Mouse (Mus musculus) CH12.LX (cell line): ENCODE measurements around the gene Spaar.

Experiments used
- CTCF ChIP-seq, 2 experiments: IDR thresholded peaks in 1 of 2; conservative IDR thresholded peaks in 1 of 2; 2 replicates each; pipeline ENCODE4 v1.5.1; 2011 to 2012; ENCODE audit warnings: low read depth in 2 of 2, low read length in 2 of 2, improper control_type of control experiment in 1 of 2, inconsistent platforms in 1 of 2, mild to moderate bottlenecking in 1 of 2, moderate library complexity in 1 of 2
- EP300 ChIP-seq: IDR thresholded peaks from 2 replicates; pipeline ENCODE4 v1.6.1; 2011; ENCODE audit warnings: low read length, improper control_type of control experiment
- GABPA ChIP-seq: IDR thresholded peaks from 2 replicates; pipeline ENCODE4 v1.6.1; 2012; ENCODE audit warnings: low read depth, low read length, improper control_type of control experiment, inconsistent platforms; ENCODE audit not compliant: insufficient replicate concordance
- MAFK ChIP-seq: IDR thresholded peaks from 2 replicates; pipeline ENCODE4 v1.6.1; 2011; ENCODE audit warnings: low read length, improper control_type of control experiment; ENCODE audit not compliant: insufficient replicate concordance
- MAX ChIP-seq: IDR thresholded peaks from 2 replicates; pipeline ENCODE4 v1.6.1; 2011; ENCODE audit warnings: low read length, improper control_type of control experiment
- NRF1 ChIP-seq: IDR thresholded peaks from 2 replicates; pipeline ENCODE4 v1.6.1; 2014; ENCODE audit warnings: low read depth, mild to moderate bottlenecking, inconsistent platforms, low read length, improper control_type of control experiment, moderate library complexity
- POLR2A ChIP-seq: IDR thresholded peaks from 2 replicates; pipeline ENCODE4 v1.6.1; 2011; ENCODE audit warnings: low read depth, mild to moderate bottlenecking, improper control_type of control experiment, low read length
- UBTF ChIP-seq: IDR thresholded peaks from 2 replicates; pipeline ENCODE4 v1.6.1; 2012; ENCODE audit warnings: low read depth, mild to moderate bottlenecking, inconsistent platforms, low read length, improper control_type of control experiment, moderate library complexity

DNA sequence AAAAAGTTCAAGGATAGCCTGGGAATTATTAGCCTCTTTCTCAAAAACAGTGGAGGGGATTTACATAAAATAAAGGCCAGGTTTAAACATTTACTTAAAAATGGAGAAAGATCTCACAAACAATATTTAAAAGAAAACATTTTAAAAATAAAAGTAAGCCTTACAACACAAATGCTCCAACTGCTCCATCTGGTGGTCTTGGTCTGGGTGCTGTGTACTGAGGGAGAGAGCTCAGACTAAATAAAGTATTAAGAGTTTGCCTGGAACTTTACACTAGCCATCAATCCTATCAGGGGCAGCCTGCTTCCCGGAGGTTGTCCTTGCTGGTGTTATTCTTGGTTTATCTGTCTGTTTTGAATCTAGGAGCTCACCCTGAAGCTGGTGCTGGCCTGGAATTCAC is 13.3 kb downstream of the Spaar start:
- no peak for TF ChIP-seq MAFK
- peak in 1 of 2 experiments; percentile 34; a peak in 1 of 4 replicates for TF ChIP-seq CTCF (conservative IDR thresholded peaks at IDR 0.05 in 1 of 2, IDR thresholded peaks at IDR 0.05 in 1 of 2; ENCODE audit: low read depth in 2 of 2, low read length in 2 of 2)
- TF ChIP-seq GABPA: no peak
- no peak for TF ChIP-seq NRF1
- no peak for TF ChIP-seq POLR2A
- TF ChIP-seq MAX: no peak
- TF ChIP-seq UBTF: no peak
- no peak for TF ChIP-seq EP300
